Mouse (Mus musculus) inflammation-experienced regulatory T-cells, adult 16 weeks (primary cell): ENCODE results near the gene Agap2. TPM values are rescaled to one million over a fixed set of nuclear protein-coding genes. Genes with fewer than 3 reads are reported as not detected.

ENCODE experiments used
- polyA plus RNA-seq: library from polyadenylated mRNA; unstranded; fragments of 100-300 nt; shearing (Covaris generic); gene quantifications from one replicate; pipeline ENCODE4 v1.2.1, GENCODE M21; 2017

Gene Agap2
- polyA plus RNA-seq, result 33.5 TPM

GRCm38 (mm10) chr10:127075080-127075479, at the start of gene Agap2:
Gene Agap2, plus strand, starts transcription at chr10:127075284.

GRCm38 (mm10) chr10:127030336-127031296, 44.5 kb upstream of the Agap2 start, which contains the start of gene Tsfm:
Gene Tsfm, minus strand, starts transcription at chr10:127030840.

GRCm38 (mm10) chr10:127041274-127041766, 33.8 kb upstream of the Agap2 start, which contains the start of the genes Mettl1 and Eef1akmt3:
Gene Mettl1, plus strand, starts transcription at chr10:127041414.
Gene Eef1akmt3, minus strand, starts transcription at chr10:127041513.

GRCm38 (mm10) chr10:127047954-127048353, 27.1 kb upstream of the Agap2 start, which contains the start of gene Cyp27b1:
Gene Cyp27b1, plus strand, starts transcription at chr10:127048250.

GRCm38 (mm10) chr10:127059968-127060916, 14.8 kb upstream of the Agap2 start, which contains the start of gene March9:
Gene March9, minus strand, starts transcription at chr10:127060184.

GRCm38 (mm10) chr10:127063239-127063872, 11.7 kb upstream of the Agap2 start, which contains the start of gene Cdk4:
Gene Cdk4, plus strand, starts transcription at chr10:127063534.

GRCm38 (mm10) chr10:127070190-127071121, 4.6 kb upstream of the Agap2 start, which contains the start of gene Tspan31:
Gene Tspan31, minus strand, starts transcription at chr10:127070264.

GRCm38 (mm10) chr10:127121066-127121477, 46.0 kb downstream of the Agap2 start, which contains the start of gene Os9:
Gene Os9, minus strand, starts transcription at chr10:127121131.

Other genes starting within 250 kb of the Agap2 start
- gene Atp23, start 173.9 kb upstream of the Agap2 start, polyA plus RNA-seq, result 11.3 TPM
- 18.1 TPM for gene Ctdsp2, start 96.6 kb upstream of the Agap2 start, polyA plus RNA-seq
- 0.22 TPM for gene Avil, start 74.6 kb upstream of the Agap2 start, polyA plus RNA-seq
- 51.0 TPM for gene Tsfm, start 44.4 kb upstream of the Agap2 start, polyA plus RNA-seq
- gene Mettl1, start 33.9 kb upstream of the Agap2 start, polyA plus RNA-seq, result 21.7 TPM
- 0.18 TPM for gene Eef1akmt3, start 33.8 kb upstream of the Agap2 start, polyA plus RNA-seq
- not detected for gene Cyp27b1, start 27.0 kb upstream of the Agap2 start, polyA plus RNA-seq
- gene March9, start 15.1 kb upstream of the Agap2 start, polyA plus RNA-seq, result 0.32 TPM
- 398 TPM for gene Cdk4, start 11.8 kb upstream of the Agap2 start, polyA plus RNA-seq
- 129 TPM for gene Tspan31, start 5.0 kb upstream of the Agap2 start, polyA plus RNA-seq
- gene Os9, start 45.8 kb downstream of the Agap2 start, polyA plus RNA-seq, result 232 TPM
- gene B4galnt1, start 89.9 kb downstream of the Agap2 start, polyA plus RNA-seq, result 632 TPM
- gene Slc26a10, start 105.4 kb downstream of the Agap2 start, polyA plus RNA-seq, result 6.5 TPM
- 0.32 TPM for gene Arhgef25, start 114.8 kb downstream of the Agap2 start, polyA plus RNA-seq
- 141 TPM for gene Dtx3, start 120.4 kb downstream of the Agap2 start, polyA plus RNA-seq
- 43.4 TPM for gene Pip4k2c, start 136.3 kb downstream of the Agap2 start, polyA plus RNA-seq
- 0.33 TPM for gene Kif5a, start 188.1 kb downstream of the Agap2 start, polyA plus RNA-seq
- 131 TPM for gene Dctn2, start 191.1 kb downstream of the Agap2 start, polyA plus RNA-seq
- 8.4 TPM for gene Mbd6, start 213.7 kb downstream of the Agap2 start, polyA plus RNA-seq
- 81.4 TPM for gene Mars, start 236.5 kb downstream of the Agap2 start, polyA plus RNA-seq
- 164 TPM for gene Arhgap9, start 246.7 kb downstream of the Agap2 start, polyA plus RNA-seq